Mouse (Mus musculus): ENCODE measurements around the gene Ptgfr.

DNA sequence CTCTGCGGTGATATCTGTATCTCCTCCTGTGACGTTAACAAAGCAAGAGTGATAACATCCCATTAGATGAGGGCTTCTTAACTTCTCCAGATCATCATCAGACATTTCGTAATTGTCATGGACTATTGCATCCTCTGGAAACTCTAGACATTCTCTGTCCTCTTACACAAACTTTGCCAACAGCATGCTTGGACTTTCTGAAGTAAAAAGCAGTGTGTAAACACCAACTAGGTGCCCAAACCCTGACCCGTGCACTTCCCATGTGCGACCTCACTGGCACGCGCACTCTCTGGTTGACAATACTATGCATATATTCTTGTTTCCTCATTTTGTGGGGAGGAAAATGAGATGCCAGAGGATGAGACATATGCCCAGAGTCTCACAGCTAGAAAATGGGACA, 8.9 kb upstream of the Ptgfr start:
- TF ChIP-seq CTCF (IDR thresholded peaks at IDR 0.05; ENCODE audit: low read depth, low read length) (no peak), EP300 (IDR thresholded peaks at IDR 0.05; ENCODE audit: insufficient read depth, low read depth, low read length) (no peak), POLR2A (IDR thresholded peaks at IDR 0.05; ENCODE audit: insufficient read depth, low read length) (no peak)
